Mouse (Mus musculus) hindbrain, embryonic 10.5 days (tissue): ENCODE data around the gene Opn3. TPM values are rescaled to one million over a fixed set of nuclear protein-coding genes. Genes with fewer than 3 reads are reported as not detected.

Experiments used
- DNase-seq: peaks from one replicate; pipeline ENCODE4 v3.0.0-alpha.2; 2017; ENCODE audit warnings: low spot score
- H3K27ac ChIP-seq: fragments of 300-500 bp; sonication (generic); 2 replicates; pipeline ENCODE4 v1.5.1; 2016; ENCODE audit warnings: mild to moderate bottlenecking, moderate library complexity
- H3K27me3 ChIP-seq: fragments of 300-500 bp; sonication (generic); 2 replicates; pipeline ENCODE4 v1.6.1; 2016; ENCODE audit warnings: mild to moderate bottlenecking; ENCODE audit not compliant: poor library complexity, insufficient read depth, severe bottlenecking
- H3K36me3 ChIP-seq: fragments of 300-500 bp; sonication (generic); 2 replicates; pipeline ENCODE4 v1.6.1; 2016; ENCODE audit warnings: mild to moderate bottlenecking, moderate library complexity
- H3K4me1 ChIP-seq: fragments of 300-500 bp; sonication (generic); replicated peaks from 2 replicates; pipeline ENCODE4 v1.6.1; 2016; ENCODE audit warnings: mild to moderate bottlenecking
- H3K4me3 ChIP-seq: fragments of 300-500 bp; sonication (generic); 2 replicates; pipeline ENCODE4 v1.5.1; 2016; ENCODE audit warnings: mild to moderate bottlenecking, moderate library complexity
- H3K9me3 ChIP-seq: fragments of 300-500 bp; sonication (generic); 2 replicates; pipeline ENCODE4 v1.6.1; 2016; ENCODE audit warnings: mild to moderate bottlenecking, moderate library complexity
- WGBS: fragments of 180-500 bp; shearing (Covaris S2); methylation state at CpG from one replicate; pipeline ENCODE4 v1.1.7; 2016; 5-methylcytosine and 5-hydroxymethylcytosine counted together
- polyA plus RNA-seq: library from polyadenylated mRNA; unstranded; fragments of >200 nt; fragmentation: Nextera tagmentation; extraction: Ambion mirVana; gene quantifications from 2 replicates; pipeline ENCODE4 v1.2.1, GENCODE M21; 2016

Opn3 gene
- polyA plus RNA-seq, 1 experiment from 2014 or later = 14.3 TPM

DNA sequence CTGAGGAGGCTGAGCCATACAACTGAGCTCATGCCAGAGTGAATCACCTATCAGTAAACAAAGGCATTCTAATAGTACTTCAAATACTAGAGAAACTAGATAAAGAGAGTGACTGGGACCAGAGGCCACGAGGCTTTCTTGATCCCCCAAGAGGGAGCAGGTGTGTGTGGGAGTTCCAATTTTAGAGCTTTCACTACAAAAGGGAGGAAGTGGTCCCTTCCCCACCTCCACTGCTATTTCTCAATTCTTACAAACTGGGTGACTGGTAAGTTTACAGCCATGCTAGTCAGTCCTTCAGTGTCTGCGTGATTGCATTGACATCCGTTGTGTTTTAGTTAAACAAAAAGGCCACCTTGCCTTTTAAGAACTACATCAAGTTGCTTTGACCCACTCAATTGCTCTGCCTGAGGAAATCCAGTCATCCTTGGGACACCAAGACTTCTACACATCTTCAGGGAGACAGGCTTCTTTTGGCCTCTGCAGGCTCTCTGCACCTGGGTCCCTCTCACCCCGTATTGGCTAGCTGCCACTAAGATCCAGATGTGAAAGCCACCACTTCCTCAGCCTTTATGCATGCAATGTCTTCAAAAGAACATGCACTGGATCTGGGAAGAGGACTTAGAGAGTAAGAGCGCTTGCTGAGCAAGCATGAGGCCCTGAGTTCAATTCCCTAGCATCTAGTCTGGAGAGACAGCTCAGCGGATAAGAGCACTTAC, 52.0 kb downstream of the Opn3 start:
- H3K27ac ChIP-seq = no peak overlapping the region
- no peaks in the 10 kb centered on the region for H3K36me3 ChIP-seq
- no peaks in the 10 kb centered on the region for H3K27me3 ChIP-seq
- H3K4me1 ChIP-seq = no peaks in the 10 kb centered on the region
- no peaks in the 10 kb centered on the region for H3K9me3 ChIP-seq
- DNase-seq = no peak
- 87% methylated on average over 6 of the region's 6 CpGs for WGBS
- no peak overlapping the region for H3K4me3 ChIP-seq

DNA sequence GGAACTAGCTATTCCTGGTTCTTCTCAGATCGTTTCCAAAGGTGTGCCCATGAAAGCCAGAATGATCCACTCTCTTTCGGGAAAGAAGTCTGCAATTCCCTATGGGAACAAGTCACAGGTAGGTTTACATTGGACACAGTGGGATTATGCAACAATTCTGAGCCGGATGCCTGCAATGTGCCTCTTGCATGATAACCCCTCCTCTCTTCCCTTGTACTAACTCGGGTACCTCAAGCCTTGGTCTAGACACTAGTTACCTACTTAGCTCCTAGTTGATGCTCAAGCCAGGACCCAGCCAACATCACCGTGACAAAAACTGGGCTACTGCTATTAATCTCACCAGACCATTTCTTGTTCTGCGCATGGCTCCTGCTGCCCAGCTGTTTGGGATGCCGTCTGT, 53.5 kb downstream of the Opn3 start:
- no peak overlapping the region for H3K27ac ChIP-seq
- DNase-seq = no peak
- H3K4me1 ChIP-seq = no peaks in the 10 kb centered on the region
- no peaks in the 10 kb centered on the region for H3K27me3 ChIP-seq
- WGBS = 91% methylated on average over 7 of the region's 7 CpGs
- no peaks in the 10 kb centered on the region for H3K36me3 ChIP-seq
- no peak overlapping the region for H3K4me3 ChIP-seq
- no peaks in the 10 kb centered on the region for H3K9me3 ChIP-seq

DNA sequence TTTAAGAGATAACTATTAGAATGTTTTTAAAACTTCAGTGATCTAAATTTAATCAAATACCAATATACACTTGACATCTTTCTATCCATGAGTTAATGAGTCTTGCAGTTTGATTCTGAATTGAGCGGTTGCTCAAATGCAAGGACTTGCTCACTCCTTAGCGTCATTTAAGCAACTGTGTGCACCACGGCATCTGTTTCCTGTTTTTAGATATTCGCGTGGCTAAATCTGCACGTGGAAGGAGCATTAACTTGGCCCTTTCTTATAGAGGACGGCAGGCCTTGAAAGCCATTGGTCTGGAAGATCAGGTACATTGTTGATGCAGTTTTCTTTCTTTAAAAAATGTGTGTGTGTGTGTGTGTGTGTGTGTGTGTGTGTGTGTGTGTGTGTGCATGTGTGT, 54.9 kb downstream of the Opn3 start:
- H3K36me3 ChIP-seq = no peaks in the 10 kb centered on the region
- H3K27ac ChIP-seq = no peak overlapping the region
- no peaks in the 10 kb centered on the region for H3K4me1 ChIP-seq
- H3K9me3 ChIP-seq = no peaks in the 10 kb centered on the region
- no peak for DNase-seq
- no peaks in the 10 kb centered on the region for H3K27me3 ChIP-seq
- 86% methylated on average over 7 of the region's 7 CpGs for WGBS
- H3K4me3 ChIP-seq = no peak overlapping the region

DNA sequence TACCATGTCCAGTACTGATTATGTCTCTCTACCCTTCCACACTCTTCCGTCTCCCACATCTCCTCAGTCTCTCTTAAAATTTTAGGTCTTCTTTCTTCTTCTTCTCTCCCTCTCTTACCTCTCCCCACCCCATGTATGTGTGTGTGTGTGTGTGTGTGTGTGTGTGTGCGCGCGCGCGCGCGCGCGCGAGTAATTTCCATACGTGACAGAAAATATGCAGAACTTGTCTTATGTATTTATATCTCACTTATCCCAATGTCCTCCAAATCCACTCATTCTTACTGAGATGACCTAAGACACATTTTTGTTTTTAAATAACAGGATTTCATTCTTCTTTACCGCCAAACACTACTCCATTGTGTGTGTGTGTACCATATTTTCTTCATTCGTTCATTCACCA, 60.1 kb downstream of the Opn3 start:
- no peaks in the 10 kb centered on the region for H3K36me3 ChIP-seq
- H3K27me3 ChIP-seq = no peaks in the 10 kb centered on the region
- no peak overlapping the region for H3K27ac ChIP-seq
- no peak overlapping the region for H3K4me3 ChIP-seq
- DNase-seq = no peak
- 98% methylated on average over 14 of the region's 14 CpGs for WGBS
- no peaks in the 10 kb centered on the region for H3K4me1 ChIP-seq
- no peaks in the 10 kb centered on the region for H3K9me3 ChIP-seq

DNA sequence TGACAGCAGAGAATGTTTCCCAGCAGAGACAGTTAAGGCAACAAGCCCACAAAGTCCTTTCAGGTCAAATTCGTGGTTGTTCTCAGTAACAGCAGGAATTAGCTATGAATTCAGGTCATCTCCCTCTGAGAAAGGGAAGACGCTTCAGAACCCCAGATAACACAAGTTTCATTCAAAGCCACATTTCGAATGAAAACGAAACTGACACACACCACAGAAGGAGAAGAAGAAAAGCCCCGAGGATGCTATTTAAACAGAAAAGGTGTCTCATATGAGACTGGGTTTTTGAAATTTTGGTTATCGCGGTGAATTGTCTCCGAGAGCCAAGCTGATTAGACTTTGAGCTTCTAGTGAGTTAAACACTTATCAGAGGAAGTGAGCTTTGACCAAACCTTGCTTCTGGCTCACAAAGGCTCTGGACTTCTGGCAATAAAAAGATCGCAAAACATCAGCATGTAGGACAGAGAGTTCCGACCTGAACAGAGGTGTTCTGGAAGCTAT, 60.8 kb downstream of the Opn3 start:
- H3K4me1 ChIP-seq = no peaks in the 10 kb centered on the region
- H3K27me3 ChIP-seq = no peaks in the 10 kb centered on the region
- no peaks in the 10 kb centered on the region for H3K36me3 ChIP-seq
- DNase-seq = no peak
- H3K27ac ChIP-seq = no peak overlapping the region
- 86% methylated on average over 10 of the region's 10 CpGs for WGBS
- no peak overlapping the region for H3K4me3 ChIP-seq
- no peaks in the 10 kb centered on the region for H3K9me3 ChIP-seq

DNA sequence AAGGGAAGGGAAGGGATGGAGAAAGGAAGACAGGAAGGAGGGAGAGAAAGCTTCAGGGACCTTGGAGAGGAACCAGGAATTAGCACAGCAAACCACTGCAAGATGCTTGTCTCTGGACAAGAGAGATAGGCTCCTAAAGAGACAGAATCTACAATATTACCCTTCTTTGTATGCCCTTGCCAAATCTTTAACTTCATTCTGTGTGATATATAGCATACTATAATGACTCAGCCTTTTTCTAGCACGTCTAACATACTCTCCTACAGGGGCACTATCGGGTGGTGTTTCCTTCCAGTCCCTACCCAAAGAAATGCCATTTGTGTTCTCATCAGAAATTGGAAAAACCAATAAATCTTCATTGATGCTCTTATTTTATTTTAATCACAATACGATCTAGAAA, 61.5 kb downstream of the Opn3 start:
- no peak for DNase-seq
- no peak overlapping the region for H3K4me3 ChIP-seq
- H3K9me3 ChIP-seq = no peaks in the 10 kb centered on the region
- H3K27me3 ChIP-seq = no peaks in the 10 kb centered on the region
- H3K27ac ChIP-seq = no peak overlapping the region
- H3K36me3 ChIP-seq = no peaks in the 10 kb centered on the region
- 88% methylated on average over 3 of the region's 3 CpGs for WGBS
- H3K4me1 ChIP-seq = no peaks in the 10 kb centered on the region

DNA sequence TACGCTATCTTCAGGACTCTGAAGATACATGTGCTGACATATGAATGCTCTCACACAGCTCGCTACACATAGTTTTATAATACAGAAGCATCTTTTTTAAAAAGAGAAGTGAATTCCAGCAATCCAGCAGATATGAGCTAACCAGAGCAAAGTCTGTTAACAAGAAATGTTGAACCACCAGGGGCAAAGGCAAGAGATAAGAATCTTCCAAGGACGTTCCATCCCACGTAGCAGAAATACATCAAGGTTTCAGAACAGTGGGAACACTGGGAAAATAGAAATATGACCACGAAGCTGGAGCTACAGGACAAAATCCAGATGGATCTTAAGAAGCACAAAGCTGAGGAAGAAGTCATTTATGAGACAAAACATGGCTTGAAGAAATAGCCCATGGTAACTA, 62.2 kb downstream of the Opn3 start:
- DNase-seq = no peak
- WGBS = 88% methylated on average over 5 of the region's 5 CpGs
- Histone ChIP-seq H3K27me3 (no peaks in the 10 kb centered on the region), H3K4me1 (no peaks in the 10 kb centered on the region), H3K27ac (no peak overlapping the region), H3K4me3 (no peak overlapping the region), H3K9me3 (no peaks in the 10 kb centered on the region), H3K36me3 (no peaks in the 10 kb centered on the region)

- H3K4me3 ChIP-seq = no peak overlapping the region
- no peaks in the 10 kb centered on the region for H3K36me3 ChIP-seq
- peaks cover 6% of the 10 kb centered on the region for H3K4me1 ChIP-seq
- DNase-seq = no peak
- WGBS = 86% methylated on average over 6 of the region's 6 CpGs
- no peak overlapping the region for H3K27ac ChIP-seq
- no peaks in the 10 kb centered on the region for H3K9me3 ChIP-seq
- H3K27me3 ChIP-seq = no peaks in the 10 kb centered on the region
Observed at GRCm38 (mm10) chr1:175629248-175629647, 63.3 kb downstream of the Opn3 start.

- H3K27ac ChIP-seq = peak overlapping the region; percentile 95
- WGBS = 97% methylated on average over 1 of the region's 1 CpGs
- peak; percentile 11 for DNase-seq
Observed at GRCm38 (mm10) chr1:175625990-175626692, 66.4 kb downstream of the Opn3 start.

GRCm38 (mm10) chr1:175625257-175625879, 67.2 kb downstream of the Opn3 start, which contains the start of gene Fh1:
TSS of gene Fh1 (minus strand) at chr1:175625635.
- WGBS = under 1% methylated on average over 58 of the region's 58 CpGs
- Histone ChIP-seq H3K27ac (peak within 1 kb of the TSS; percentile 95), H3K4me3 (peak within 1 kb of the TSS; percentile 95), H3K27me3 (no peaks in the 10 kb centered on the region), H3K36me3 (peaks cover 4% of the 10 kb centered on the region), H3K4me1 (peaks cover 12% of the 10 kb centered on the region), H3K9me3 (no peaks in the 10 kb centered on the region)
- peak; percentile 94 for DNase-seq

More at GRCm38 (mm10) chr1:175625990-175626692, 66.4 kb downstream of the Opn3 start:
- H3K36me3 ChIP-seq = peaks cover 3% of the 10 kb centered on the region; the same call in 1 of the 2 replicates
- peaks cover 12% of the 10 kb centered on the region for H3K4me1 ChIP-seq
- H3K4me3 ChIP-seq = peak overlapping the region; percentile 95
- no peaks in the 10 kb centered on the region for H3K27me3 ChIP-seq
- H3K9me3 ChIP-seq = no peaks in the 10 kb centered on the region

DNA sequence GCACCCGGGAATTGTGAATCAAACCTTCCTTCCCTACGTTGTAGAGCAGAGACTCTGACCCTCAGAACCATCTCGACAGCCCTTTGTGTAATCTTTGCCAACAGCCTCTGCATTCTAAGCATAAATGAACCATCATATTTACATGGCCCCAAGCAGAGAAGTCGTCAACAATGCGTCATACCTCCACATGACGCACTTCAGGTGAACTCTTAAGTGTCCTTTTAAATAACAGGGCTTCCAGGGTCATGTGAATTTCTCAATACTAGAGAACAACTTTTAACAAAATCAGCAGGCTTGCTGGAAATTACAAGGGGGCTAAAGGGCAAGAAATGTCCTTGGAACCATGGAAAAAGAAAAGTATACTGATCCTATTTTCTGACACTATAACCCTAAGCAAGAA, 68.9 kb downstream of the Opn3 start:
- no peak overlapping the region for H3K27ac ChIP-seq
- no peaks in the 10 kb centered on the region for H3K27me3 ChIP-seq
- no peak for DNase-seq
- peaks cover 20% of the 10 kb centered on the region for H3K36me3 ChIP-seq
- no peak overlapping the region for H3K4me3 ChIP-seq
- peaks cover 12% of the 10 kb centered on the region for H3K4me1 ChIP-seq
- 91% methylated on average over 6 of the region's 6 CpGs for WGBS
- H3K9me3 ChIP-seq = no peaks in the 10 kb centered on the region

GRCm38 (mm10) chr1:175619814-175620431, 72.7 kb downstream of the Opn3 start, which contains the start of gene Kmo:
TSS of gene Kmo (plus strand) at chr1:175620381.
- 93% methylated on average over 13 of the region's 13 CpGs for WGBS
- Histone ChIP-seq H3K9me3 (no peaks in the 10 kb centered on the region), H3K27me3 (no peaks in the 10 kb centered on the region), H3K36me3 (peaks cover 57% of the 10 kb centered on the region), H3K4me1 (peaks cover 12% of the 10 kb centered on the region), H3K4me3 (no peak within 1 kb of the TSS), H3K27ac (no peak within 1 kb of the TSS)
- DNase-seq = no peak
